Mouse (Mus musculus): ENCODE results near the gene Pcdh18.
A peak's percentile ranks its signal among the peaks of the same experiment; 100 is the strongest.

The Pcdh18 gene

DNA sequence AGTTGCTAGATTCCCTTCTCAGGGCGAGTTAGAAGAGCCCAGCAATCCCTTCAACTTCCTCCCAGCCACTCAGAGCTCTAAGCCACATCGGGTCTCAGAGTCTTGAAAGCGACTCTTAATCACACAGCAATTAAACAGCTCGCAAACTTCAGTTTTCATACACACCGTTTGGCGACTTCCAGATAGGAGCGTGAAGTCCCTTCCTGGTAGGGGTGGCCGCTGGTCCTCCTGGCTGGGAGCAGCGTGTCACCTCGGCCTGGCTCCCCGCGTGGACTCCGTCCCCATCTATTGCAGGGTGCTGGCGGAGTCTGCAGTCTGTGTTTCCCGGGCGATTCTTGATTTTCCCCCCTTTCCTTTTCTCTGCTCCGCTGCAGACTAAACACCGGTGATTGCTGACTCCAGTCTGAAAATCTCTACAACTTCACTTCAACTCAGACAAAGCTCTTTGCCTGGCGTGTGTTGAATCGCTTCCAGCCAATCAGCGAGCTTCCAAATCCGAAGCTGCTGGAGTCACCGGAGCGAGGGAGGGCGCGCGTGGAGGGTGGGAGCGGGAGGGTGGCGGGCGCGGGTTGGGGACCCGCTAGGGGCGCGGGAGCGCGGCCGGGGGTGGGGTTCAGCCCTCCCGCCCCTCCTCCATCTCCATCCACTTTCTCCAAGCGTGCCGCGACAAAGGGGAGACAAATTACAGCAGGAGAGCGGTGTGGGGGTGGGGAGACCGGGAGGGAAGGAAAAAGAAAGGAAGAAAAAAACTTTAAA, at the start of gene Pcdh18:
Pcdh18 (minus strand) TSS at position 456 of the 756 bp plus-strand sequence.
- peak; percentile 97 for DNase-seq (ENCODE audit: low read depth)

DNA sequence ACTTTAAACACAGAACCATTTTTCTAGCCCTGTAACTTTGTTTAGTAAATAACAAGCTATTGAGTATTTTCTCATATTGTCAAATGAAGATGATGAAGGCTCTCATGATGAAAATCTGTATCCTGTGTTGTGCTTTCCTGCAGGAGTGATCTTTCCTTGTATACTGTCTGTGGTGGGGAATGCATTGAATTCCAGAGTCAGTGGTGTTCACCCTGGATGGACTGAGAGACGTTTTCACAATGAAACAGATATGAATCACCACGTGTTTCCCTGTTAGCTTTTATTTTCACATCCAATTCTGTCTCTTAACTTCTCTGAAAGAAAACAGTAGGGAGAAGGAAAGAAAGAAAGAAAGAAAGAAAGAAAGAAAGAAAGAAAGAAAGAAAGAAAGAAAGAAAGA, 49.7 kb upstream of the Pcdh18 start:
- DNase-seq (ENCODE audit: low read depth): peak; percentile 45

DNA sequence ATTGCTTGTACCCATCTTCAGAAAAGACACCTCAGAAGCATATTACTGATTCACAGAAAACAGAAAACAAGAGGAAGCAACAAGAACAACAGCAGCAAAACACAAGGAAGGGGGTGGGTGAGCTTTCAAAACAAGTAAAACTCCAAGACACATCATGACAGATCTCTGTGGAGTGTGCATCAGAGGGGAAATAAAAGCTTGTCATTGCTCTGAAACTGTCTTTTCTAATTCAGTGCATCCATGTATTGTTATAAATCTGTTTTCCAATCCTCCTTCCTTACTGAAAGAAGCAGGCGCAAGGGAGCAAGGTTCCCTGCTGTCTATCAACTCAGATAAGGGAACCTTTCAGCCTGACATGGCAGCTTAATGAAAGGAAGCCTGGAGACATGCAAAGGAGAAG, 48.4 kb upstream of the Pcdh18 start:
- DNase-seq (ENCODE audit: low read depth): no peak

DNA sequence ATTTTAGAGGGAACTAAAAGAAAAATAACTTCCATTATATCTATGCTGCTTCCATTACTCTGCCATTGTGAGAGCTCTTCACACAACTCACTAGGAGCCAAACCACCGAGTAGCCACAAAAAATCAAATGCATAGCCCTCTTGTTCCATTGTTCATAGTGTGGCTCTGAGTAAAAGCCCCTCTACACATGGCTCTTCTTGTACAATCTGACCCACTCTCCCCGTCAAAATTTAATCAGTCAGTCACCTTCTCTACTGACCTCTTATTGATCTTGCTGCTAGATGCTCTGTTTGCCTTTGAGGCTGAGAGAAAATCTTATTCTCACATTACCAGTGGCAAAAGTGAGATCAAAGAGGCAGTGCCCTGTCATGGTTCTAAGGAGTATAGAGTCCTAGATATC, 31.2 kb upstream of the Pcdh18 start:
- no peak for DNase-seq (ENCODE audit: low read depth)

DNA sequence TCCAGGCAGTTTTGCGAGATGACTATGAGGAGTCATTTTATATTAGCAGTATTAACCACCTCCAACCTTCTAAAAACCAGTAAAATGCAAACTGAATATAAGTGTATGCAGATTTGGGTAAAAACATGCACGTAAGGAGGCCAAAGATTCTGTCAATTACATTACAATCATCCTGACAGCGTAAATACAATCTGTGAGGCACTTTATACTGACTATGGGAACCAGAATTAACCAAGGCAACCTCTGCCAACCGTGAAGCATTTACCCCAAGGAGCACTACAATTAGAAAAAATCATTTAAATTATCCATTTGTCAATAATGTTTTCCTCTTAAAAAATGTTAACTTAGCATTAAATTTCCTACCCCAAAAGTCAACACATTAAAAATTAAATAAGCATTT, 30.6 kb upstream of the Pcdh18 start:
- DNase-seq (ENCODE audit: low read depth): no peak

DNA sequence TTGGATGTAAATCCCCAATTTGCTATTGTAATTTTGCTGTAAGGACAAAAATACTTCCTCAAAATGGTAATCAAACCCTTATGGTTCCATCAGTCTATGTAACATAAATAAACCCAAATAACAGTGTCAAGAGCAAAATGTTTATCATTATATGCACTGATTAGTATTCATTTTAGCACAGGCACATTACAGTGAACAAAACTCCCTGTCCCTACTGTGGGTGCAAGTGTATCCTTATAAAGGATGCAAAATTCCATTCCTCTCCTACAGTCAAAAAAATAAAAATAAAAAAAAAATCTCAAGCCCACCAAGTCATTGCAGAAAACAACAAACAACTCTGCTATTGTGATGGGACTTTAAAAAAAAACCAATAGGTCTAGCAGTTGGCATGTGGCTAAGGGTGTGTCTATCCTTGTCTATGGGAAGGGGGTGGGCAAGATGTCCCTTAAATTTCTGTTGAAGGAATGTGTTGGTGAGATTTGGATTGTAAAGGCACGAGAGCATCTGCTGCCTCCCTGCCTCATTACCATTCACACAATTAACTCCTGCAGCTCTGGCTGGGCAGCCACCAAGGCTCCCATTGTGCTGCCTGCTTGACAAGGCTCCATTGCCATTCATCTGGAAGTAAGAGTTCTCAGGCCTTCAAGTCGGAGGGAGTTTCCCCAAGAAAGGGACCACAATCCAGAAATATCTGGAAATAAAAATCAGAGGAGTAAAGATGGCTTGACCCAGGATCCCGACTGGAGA, 12.0 kb upstream of the Pcdh18 start:
- no peak for DNase-seq (ENCODE audit: low read depth)

DNA sequence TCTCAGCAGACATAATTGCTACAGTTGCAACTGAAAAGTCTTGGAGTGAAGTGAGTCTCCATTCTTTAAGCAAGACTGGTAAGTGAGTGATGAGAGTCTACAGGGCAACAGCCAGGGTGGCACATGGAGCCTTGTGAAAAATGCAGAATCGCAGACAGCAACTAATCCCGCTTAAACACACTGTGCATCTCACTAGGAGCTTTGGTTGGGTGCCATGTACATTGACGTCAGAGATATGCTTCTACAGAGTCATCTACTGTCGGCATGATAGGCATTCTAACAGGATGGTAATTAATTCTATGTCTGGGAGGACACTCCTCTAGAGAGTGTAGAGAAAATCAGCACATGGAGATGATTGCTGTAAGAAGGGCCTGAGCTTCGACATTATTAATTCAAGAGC, 5.6 kb upstream of the Pcdh18 start:
- DNase-seq (ENCODE audit: low read depth): no peak

DNA sequence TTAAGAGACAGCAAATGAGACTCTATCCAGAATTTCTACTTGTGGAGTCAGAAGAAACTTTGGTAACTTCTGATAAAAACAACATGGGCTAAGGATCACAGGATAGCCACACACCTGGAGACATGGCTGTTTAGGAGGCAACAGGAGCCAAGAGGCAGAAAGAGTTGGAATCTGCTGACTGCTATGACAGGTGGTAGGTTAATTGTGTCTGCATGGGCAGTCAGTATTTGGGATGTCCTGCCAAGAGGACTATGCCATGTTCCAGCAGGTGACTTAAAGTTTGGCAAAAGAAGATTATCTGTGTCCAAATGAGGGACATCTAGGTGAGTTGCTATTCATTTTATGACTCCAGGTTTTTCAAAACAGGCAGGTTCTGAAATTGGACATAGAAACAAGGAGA, 4.8 kb upstream of the Pcdh18 start:
- no peak for DNase-seq (ENCODE audit: low read depth)

DNA sequence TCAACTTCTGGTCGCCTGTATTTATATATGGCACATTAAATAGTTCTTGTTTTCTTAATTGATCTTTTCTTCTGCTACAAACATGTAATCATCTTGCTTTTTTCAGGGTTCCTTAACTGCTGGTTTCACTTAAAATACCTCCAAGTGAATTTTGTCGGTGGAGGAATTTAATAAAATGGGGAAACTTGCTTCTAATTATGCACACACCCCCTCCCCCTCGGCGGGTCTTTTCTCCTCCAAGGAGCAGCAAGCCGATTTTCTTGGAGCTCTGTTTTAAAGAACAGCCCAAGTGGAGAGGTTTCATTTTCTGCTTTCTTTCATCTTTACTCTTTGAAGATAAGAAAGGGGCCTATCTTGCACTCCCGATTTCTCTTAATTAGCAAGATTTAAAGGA, 498 bp upstream of the Pcdh18 start:
- DNase-seq (ENCODE audit: low read depth): peak; percentile 61

DNA sequence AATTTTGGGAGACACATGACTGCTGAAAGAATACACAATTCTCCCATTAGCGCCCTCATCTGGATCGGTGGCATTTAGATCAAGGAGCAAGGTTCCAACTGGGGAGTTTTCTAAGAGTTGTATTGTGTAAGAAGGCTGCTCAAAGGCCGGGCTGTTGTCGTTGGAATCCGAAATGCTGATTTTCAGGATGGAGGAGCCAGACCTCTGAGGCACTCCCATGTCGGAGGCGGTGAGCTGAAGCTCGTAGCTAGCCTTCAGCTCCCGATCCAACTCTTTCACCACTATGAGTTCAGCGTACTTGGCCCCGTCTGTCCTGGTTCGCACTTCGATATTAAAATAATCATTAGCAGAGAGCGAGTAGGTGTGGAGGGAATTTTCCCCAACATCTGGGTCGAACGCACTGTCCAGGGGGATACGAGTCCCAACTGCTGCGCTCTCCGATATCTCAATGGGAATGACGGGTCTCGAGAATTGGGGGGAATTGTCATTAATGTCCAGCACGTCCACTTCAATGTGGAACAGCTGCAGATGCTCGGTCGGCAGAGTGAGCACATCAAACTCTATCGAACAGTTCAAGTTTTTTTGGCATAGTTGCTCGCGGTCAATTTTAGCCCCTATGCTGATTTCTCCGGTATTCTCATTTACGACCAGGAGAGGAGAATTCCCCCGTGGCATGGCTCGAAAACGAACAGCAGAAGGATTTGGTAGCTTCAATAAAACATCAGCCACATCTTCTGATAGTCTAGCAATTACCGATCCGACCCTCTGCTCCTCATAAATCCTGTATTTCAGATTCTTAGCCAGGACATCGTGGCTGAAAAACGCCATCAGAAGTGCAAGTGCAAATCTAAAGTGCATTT, 909 bp downstream of the Pcdh18 start:
- peak; percentile 90 for DNase-seq (ENCODE audit: low read depth)

DNA sequence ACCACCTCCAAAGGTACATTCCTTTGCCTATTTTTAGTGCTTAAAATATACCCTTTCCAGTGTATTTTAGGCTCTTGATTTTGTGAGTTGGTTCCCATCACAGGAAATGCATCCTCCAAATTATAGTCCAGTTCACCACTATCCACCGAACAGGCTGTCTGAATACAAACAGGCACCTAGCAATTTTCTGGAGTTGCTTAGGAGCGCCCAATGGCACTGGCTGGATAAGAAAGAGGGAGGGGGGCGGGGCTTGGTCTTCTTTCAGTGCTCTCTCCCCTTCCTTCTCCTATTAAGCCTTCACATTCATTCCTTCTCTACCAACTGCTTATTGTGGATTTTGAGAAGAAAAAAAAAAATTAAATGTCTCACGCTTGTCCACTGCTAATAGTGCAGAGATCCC, 4.4 kb downstream of the Pcdh18 start:
- no peak for DNase-seq (ENCODE audit: low read depth)

DNA sequence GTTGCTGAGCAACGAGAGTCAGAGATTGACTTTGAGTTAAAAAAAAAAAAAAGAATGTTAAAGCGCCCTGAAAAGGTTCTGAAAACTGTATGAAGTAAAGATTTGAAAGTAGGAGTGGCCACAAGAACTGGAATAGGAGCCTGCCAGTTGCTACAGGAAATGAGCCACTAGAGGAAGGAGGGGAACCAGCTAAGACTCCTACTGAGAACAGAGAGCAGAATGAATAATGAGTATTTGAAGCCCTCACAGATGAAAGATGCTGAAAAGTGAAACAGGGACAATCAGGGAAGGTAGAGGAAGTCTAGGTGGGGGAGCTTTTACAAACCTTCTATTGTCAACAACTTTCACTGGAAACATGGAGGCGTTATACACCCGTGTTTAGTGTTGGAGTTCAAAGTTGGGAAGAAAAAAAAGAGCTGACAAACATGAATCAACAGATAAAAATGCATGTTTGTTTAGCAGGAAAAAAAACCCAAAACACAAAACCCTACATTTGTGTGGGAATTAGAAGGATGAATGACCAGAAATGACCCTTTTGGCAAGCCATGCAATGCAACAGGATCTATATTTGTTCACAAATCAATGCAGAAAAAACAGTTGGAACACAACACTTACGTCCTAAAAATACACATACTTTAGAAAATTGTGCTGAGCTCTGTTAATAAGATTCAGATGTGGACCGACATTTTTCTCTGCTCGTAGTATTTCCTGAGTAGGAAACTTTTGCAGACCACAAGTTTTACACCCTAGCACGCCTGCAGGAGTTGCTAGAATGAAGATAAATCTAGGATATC, 7.4 kb downstream of the Pcdh18 start:
- peak; percentile 66 for DNase-seq (ENCODE audit: low read depth)

DNA sequence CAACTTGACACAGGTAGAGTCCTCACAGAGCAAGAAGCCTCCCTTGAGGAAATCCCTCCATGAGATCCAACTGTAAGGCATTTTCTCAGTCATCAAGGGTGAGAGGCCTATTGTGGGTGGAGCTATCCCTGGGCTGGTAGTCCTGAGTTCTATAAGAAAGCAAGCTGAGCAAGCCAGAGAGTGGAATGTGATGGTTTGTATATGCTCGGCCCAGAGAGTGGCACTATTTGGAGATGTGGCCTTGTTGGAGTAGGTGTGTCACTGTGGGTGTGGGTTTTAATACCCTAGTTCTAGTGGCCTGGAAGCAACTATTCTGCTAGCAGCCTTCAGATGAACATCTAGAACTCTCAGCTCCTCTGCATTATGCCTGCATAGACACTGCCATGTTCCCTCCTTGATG, 9.1 kb downstream of the Pcdh18 start:
- no peak for DNase-seq (ENCODE audit: low read depth)

DNA sequence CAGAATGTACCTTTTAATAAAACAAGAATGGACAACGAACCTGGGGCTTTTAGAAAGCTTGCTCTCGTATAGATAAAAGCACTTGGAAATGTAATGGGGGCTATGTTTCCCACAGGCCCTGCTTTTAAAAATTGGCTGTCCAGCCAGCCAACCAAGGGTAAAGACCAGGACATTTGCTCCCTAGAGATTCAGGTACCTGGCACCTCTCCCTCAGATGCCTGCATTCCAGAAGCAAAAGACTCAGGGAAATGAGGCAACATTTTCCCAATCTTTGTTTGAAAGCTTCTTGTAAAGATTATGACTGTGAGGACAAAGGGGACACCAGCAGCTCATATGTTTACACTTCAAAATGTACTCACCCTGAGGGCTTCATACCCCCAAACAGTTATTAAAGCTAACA, 18.1 kb downstream of the Pcdh18 start:
- no peak for DNase-seq (ENCODE audit: low read depth)

DNA sequence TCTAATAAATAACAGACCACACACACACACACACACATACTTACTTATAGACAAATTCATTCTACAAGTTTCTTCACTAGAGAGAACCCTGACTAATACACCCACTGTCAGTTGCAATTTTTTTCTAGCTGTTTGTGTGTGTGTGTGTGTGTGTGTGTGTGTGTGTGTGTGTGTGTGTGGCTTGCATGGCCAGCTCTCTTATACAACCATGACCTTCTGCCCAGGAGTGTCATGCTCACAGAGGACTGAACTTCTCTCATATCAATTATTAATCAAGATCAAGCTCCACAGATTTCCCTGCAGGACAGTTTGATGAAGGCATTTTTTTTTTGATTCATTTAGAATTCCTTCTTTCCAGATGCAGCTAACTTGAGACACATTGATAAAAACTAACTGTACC, 18.6 kb downstream of the Pcdh18 start:
- DNase-seq (ENCODE audit: low read depth): no peak

DNA sequence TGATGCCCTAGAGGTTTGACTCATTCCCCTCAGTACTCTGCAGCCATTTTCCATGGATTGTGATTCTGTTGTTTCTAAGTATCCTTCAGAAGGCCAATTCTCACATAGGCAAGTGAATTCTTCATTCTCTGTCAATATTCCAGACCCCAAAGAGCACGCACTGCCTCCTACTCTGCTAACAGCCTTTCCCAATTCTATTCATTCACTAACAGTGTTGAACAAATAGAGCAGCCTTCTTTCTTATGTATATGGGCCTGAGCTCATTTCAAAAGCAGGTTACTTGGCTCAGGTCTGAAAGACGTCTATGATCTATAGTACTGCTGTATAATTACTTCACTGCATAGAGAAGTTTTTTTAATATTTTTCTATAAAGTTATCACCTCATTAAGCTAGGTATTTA, 50.6 kb downstream of the Pcdh18 start:
- DNase-seq (ENCODE audit: low read depth): no peak

DNA sequence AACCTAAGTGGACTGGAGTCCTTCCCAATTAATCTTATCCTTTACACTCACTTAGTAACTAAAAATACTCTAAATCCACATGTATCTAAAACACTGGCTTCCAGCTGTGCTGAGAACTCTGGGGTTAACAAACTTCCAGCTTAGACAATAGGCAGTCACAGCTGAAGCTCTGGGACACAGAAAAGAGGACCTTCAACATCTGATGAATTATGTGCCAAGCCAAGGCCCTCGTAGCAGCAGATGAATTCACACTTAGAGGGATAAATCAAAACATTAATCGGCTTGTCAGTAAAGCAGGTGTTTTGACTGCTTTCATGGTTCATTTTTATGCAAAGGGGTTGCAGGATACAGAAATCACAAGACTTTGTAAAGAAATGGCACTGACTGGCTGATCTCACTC, 57.2 kb downstream of the Pcdh18 start:
- no peak for DNase-seq (ENCODE audit: low read depth)

Measured in NIH3T3 (cell line).